Mouse (Mus musculus) neural tube, embryonic 10.5 days (tissue): ENCODE results near the gene Polg.

ENCODE experiments used
- DNase-seq: peaks from one replicate; pipeline ENCODE4 v3.0.0-alpha.2; 2017; ENCODE audit warnings: low spot score; ENCODE audit errors: extremely low spot score

Gene Polg

DNA sequence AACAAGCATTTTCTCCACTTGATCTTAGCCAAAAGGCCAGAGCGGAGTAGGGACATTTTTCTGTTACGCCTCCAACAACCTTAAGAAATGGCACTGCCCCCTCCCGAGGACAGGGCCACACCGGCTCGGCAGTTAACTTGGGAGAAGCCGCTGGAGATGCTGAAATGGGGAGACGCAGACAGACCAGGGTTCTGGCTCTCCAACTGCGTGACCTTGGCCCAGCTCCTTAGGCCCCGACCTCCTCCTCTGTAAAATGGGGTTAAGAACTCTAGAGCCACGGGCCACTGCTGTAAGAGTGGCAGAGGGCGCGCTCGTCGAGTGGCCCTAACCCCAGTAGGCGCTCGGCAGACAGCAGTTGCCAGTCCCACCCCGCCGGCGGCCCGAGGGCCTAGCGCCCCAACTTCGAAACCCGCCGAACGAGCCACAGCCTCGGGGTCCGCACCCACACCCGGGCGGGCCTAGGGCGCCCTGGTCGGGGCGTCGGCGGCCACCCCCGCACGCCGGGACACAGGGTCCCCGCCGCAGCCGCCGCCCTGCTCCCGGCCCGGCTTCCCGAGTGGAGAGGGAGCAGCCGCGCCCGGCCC, 609 bp downstream of the Polg start:
- peak; percentile 76 for DNase-seq

DNA sequence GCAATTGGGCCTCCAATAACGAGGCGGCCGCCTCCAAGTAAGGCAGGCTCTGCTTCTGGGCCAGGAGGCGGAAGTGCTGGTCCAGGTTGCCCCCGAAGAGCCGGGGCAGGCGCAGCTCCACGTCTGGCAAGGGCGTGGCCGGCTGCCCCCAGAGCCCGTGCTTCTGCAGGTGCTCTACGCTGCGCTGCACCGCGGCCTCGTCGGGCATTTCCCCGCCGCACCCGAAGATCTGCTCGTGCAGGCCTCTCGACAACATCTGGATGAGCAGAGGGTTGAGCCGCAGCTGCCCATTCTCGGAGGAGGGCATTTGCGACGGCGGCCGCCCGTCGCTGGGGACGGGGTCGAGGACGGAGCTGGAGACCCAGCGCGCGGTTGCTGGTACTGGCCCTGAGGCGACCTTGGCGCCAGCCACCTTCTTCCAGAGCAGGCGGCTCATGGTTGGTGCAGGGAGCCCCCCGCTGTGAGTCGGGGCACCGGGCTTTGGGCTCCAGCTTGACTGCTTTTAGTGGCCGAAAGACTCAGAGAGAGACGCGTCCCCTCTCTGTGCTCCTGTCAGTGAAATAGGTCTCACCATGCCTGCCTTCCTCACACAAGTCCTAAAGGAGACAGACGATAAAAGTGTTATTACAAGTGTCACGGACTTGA, 1.3 kb downstream of the Polg start:
- no peak for DNase-seq

DNA sequence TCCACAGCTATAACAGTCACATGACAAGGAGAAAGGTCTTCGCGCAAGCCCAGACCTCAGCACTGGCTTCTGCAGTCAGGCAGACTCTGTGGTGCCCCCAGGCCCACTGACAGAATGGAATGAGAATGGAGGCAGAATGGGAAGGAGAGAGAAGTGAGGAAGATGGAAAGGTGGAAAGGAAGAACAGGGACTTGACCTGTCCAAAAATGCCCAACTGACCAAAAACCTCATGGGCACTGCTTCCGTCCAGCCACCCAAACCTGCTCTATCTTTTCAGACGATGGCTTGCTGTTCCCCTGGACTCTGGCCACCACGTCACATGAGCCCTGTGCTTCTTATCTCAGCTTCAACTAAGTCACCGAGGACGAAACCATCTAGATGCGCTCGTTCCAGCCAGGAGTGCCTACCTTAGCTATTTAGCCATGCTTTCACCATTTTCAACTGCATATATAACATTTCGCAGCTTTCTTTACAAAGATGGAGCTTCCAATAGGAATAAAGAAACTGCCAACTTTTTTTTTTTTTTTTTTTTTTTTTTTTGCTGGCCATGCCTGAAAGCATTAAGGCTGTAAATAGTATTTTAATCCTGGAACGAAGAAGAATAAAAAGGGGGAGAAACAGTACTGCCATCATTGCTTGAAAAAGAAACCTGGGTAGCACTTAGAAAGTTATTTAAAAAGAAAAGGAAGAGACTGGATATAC, 2.6 kb downstream of the Polg start:
- DNase-seq: no peak

DNA sequence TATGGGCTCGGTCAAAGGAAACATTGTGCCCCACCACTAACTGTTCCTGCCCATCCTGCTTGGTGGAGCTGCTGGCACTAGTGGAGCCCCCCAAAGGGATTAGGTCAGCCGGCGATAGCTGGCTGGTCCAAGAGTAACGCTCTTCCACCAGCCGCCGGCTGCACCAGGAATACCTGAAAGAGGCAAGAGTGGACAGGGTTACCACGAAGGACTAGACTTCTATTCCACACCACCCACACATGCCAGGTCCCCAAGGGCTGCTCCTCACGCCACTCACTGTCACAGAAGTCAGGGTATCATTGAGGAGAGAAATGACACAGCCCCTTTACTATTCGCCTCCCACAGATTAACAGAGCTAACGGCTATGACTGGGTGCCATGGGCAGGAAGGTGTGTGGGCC, 4.4 kb downstream of the Polg start:
- no peak for DNase-seq

DNA sequence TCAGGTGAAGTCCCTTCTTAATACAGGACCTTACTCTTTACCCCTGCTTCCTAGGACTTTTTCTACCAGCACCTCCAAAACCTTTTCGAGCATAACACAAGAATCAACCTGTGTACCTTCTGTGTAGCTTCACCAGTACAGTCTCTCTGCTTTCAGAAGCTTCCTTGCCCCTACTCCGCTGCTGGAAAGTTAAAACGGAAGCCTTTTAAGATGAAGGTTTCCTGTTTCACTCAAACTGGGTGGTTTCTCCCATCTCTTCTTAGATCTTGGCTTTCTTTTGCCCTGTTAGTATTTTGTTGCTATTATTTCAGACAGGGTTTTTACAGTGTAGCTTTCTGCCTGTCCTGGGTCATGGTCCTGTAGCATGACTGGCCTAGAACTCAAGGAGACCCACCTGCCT, 18.7 kb downstream of the Polg start:
- no peak for DNase-seq

DNA sequence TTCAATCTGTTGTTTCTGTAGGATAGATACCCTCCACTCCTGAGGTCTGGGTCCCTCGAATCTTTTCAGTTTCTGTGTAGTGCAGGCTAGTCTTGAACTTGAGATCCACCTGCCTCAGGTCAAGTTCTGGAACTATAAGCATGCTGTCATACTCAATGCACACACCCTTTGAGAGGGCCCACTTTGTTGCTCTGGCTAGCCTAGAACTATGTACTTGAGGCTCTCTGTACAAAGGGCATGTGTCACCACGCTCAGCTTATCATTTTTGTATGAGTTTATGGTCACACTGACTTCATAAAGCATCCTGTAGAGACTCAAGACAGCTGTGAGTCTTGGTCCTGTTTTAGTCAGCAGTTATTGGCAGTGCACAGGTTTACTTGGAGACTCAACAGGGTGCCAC, 19.1 kb downstream of the Polg start:
- DNase-seq: no peak

DNA sequence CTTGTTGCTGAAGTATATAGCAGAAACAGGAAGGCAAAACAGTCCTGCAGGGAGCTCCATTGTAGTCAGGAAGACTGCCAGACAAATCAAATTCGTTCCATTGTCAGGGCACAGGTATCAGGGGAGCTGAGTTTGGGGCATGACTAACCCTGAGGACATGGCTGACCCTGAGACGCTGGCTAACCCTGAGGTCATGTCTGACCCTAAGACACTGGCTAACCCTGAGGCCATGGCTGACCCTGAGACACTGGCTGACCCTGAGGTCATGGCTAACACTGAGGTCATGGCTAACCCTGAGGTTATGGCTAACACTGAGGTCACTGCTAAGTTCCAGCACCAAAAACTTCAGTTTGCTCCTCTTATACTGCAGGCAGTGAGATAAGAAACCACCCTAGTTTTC, 26.1 kb downstream of the Polg start:
- no peak for DNase-seq

DNA sequence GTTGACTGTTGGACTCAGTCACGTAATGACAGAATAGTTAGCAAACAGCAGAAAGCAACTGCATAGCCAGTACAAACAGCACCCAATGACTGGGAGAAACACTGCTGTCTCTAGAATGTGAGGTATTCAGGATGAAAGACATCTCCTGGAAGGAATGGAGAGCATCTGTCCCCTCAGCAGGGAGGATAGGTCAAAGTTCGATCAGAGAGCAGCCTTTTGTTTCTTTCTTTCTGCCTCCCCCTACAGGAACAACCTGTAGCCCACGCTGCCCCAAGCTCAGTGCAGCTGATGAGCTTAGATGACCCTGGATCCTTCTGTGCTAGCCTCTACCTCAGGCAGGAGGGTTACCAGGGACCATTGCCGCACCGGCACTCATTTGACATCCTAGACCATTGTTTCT, 37.9 kb downstream of the Polg start:
- no peak for DNase-seq

DNA sequence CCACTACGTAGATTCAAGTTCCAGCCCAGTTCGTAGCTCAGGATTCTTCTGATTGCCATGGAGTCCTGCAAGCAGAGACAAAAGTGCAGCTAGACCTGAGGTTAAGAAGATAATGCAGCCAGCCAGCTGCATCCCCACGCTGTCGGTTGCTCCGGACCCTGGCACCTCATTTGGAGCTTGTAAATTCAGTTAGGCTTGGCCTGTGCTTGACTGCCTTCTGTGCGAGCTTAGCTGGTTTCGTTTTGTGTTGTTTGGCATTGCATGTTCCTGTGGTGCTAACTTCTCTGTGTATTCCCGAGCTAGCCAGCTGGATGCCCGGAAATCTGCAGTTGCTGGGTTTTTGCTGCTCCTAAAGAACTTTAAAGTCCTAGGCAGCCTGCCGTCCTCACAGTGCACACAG, 40.4 kb downstream of the Polg start:
- no peak for DNase-seq

DNA sequence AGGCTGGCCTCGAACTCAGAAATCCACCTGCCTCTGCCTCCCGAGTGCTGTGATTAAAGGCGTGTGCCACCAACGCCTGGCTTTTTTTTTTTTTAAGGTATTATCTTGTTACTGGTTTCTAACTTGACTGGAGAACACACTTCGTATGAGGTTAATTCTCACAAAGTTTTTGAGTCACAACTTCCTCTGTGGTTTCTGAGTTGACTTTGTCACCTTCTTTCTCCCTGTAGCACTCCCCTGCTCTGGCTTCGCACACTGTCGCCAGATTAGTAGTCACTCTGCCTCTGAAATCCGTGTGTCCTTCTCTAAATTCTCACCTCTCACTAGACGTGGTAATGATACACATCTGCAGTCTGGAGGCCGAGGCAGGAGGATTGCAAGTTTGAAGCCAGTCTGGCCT, 43.3 kb downstream of the Polg start:
- no peak for DNase-seq

DNA sequence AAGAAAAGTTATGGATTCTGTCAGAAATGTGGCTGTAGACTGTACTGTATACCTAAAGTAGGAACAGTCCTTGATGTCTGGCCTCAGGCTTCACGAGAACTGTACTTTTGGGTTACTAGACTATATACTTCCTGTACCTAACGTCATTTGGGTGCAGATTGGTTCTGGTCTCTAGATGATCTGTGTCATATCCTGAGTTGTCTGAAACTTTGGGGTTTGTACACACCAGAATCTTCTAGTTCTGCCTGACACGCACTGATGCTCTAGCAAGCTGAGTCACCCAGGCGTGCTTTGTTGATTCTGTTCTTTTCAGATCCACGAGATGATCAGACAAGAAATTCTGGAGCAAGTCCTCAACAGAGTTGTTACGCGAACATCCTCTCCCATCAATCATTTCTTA, 46.2 kb downstream of the Polg start:
- DNase-seq: no peak

DNA sequence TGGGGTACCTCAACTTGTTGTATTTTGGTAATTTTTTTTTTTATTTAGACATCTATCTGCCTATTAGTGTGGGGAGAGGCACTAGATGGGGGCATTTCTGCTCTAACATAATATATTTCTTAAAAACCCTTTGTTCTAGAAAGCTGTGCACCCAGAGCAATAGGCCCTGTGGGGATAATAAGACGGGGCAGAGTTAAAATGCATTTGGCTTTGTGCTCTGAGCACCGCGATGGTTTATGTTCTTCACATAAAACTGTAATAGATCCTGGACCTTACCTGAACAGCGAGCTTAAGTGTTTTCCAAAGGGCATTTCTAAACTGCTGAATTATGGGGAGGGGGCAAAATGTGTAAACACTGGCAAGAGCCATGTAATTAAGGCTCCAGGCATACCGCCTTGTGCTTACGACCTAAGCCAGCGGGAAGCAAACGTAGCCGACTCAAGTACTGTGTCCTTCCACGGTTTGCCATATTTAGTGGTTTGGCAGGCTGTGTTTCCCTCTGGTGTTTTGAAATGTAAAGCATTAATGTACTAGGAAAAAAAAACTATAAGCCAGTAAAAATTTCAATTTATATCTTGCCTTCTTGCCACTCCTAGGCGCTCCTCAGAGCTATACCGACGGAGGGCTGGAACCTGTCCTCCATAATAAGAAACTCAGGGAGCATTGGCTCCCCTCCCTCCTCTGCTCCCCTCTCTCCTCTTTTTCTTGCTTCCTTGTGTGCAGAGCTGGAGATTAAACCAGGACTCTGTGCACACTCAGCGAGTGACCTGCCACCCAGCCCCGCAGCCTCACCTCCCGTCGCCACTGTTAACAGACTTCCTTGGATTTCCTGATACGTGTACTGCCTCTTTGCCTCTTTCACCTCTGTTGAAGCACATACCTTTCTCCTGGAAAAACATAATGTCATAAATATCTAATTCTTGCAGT, 51.5 kb downstream of the Polg start:
- no peak for DNase-seq

DNA sequence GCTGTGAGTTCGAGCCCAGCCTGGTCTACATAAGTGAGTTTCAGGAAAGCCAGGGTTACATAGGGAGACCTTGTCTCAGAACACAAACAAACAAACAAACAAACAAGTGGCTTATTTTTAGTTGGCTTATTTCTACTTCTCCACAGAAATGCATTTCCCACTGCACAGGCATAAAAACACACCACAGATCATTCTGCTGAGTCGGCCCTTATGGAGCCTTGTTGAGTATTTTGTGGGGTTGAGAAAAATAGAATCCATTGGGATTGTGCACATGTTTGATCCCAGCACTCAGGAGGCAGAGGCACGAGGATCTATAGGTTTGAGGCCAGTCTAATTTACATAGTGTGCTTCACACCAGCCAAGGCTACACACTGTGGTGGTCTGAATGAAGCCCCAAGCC, 65.9 kb downstream of the Polg start:
- no peak for DNase-seq

DNA sequence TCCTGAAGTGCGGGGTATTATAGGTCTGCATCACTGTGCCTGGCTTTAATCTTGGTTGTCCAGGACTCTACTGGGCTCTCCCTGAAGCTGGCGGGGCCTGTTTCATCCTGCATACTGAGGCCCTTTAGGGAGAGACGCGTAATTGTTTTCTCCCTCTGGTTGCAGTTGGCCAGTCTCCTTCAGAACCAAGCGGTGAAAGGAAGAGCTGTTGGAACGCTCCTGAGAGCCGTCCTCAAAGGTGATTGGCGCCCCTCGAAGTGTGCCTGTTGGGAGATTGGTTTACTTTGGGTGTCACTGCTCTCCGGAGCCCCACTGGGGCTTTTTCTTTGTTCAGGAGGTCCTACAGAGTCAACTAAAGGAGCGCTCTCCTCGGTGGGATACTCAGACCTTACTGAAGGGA, 67.2 kb downstream of the Polg start:
- DNase-seq: no peak

DNA sequence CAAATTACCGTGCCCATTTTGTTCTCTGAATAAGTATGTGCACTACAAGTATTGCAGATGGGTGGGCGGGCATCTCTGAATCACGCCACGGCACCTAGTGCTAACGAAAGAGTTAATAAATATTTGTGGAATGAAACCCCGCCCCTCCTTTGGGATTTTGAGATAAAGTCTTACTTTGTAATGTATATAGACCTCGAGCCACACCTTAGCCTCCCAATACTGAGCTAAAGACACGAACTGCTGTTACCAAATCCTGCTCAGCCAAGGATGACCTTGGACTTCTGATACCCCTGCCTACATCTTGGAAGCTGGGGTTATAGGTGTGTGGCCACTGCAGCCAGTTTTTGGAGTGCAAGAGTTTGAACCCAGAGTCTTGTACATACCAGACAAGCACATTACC, 67.7 kb downstream of the Polg start:
- DNase-seq: no peak

DNA sequence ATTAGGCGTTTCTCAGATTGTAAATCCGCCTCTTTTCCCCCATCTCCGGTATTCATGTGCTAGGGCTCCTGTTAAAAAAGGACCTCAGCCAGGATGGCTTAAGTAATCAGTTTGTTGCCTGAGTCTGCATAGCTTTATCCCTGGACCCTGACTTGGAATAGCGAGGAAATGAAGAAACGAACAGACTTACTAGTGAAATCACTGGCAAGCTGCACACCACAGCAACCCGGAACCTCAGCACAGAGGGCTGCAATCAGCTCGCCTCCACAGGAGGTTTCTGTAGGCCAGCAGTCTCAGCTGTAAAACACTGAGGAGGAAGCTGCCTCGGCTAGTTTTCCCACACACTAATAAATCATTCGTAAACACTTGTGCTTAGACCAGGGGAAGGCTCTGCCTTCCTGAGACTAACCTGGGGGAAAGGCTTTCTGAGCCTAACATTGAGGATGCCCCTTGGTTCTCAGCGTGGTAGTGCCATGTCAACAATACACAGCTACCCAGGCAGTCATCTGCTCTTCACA, 68.7 kb downstream of the Polg start:
- no peak for DNase-seq
